Mouse (Mus musculus) olfactory bulb, adult 2 months (tissue): Measurements from ENCODE around the gene Rtkn2. TPM values are rescaled to one million over a fixed set of nuclear protein-coding genes. Genes with fewer than 3 reads are reported as not detected.

Source experiments
- H3K27ac ChIP-seq: fragments of 200-500 bp; 2 replicates; pipeline ENCODE4 v1.5.1; 2012; ENCODE audit warnings: low read depth, low read length; ENCODE audit not compliant: insufficient read depth
- H3K4me1 ChIP-seq: fragments of 200-500 bp; 2 replicates; pipeline ENCODE4 v1.6.1; 2012; ENCODE audit warnings: low read length; ENCODE audit not compliant: control insufficient read depth, insufficient read depth
- H3K4me3 ChIP-seq: fragments of 200-500 bp; 2 replicates; pipeline ENCODE4 v1.5.1; 2012; ENCODE audit warnings: mild to moderate bottlenecking, low read depth, low read length, moderate library complexity; ENCODE audit not compliant: insufficient read depth
- CTCF ChIP-seq: fragments of 200-500 bp; IDR thresholded peaks from 2 replicates; pipeline ENCODE4 v1.5.1; 2012; ENCODE audit warnings: low read depth, mild to moderate bottlenecking, low read length, moderate library complexity; ENCODE audit not compliant: insufficient read depth
- POLR2A ChIP-seq: fragments of 200-500 bp; IDR thresholded peaks from 2 replicates; pipeline ENCODE4 v1.6.1; 2012; ENCODE audit warnings: mild to moderate bottlenecking, low read depth, low read length, moderate library complexity; ENCODE audit not compliant: insufficient read depth
- WGBS: fragments of 180-500 bp; shearing (Covaris S2); methylation state at CpG from one replicate; pipeline ENCODE4 v1.1.7; 2018; 5-methylcytosine and 5-hydroxymethylcytosine counted together
- polyA plus RNA-seq: library from polyadenylated mRNA; stranded (reverse); fragments of >200 nt; gene quantifications from 2 replicates; pipeline ENCODE4 v1.2.4, GENCODE M21; 2012; ENCODE audit warnings: low replicate concordance; ENCODE audit not compliant: missing spikeins, insufficient read depth, insufficient read length

The Rtkn2 gene
- not detected in 2 replicates for polyA plus RNA-seq

DNA sequence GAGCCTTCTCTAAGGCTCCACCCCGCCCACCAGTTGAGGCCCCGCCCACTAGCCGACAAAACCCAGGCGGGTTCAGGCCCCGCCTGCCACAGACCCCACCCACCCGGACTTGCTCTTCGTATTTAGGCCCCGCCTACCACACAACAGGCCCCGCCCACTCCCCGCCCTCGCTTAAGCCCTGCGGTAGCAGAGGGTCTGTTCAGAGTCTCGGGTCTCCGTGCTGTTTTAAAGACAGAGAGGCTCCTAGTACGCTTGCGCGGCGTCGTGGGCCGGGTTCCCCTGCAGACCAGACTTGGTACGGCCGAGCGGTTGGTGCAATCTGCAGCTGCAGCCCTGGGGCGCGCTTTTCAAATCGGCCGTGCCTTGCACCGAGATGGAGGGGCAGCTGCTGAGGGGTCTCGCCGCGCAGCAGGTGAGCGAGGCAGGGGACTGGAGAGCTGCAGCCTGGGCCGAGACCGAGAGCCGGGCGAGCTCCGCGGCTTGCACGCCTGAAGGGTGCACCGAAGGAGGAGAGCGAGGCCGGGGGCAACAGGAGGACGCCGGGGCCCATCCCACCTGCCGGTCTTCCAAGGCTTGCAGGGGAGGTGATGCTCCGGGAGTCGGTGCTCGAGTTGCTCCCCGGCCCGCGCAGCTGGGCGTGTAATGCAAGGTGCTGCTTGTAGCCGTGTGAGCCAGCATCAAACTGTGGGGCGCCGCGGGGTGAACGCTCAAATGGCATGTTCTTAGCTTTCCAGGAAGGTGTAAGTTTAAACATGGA, at the start of gene Rtkn2:
Rtkn2 (plus strand) TSS at position 170 of the 757 bp plus-strand sequence.
- under 1% methylated on average over 57 of the region's 57 CpGs for WGBS
- no peak within 1 kb of the TSS for H3K27ac ChIP-seq
- peak within 1 kb of the TSS; percentile 68 for H3K4me3 ChIP-seq
- peaks cover 6% of the 10 kb centered on the region for H3K4me1 ChIP-seq
- TF ChIP-seq CTCF (no peak), POLR2A (no peak)

DNA sequence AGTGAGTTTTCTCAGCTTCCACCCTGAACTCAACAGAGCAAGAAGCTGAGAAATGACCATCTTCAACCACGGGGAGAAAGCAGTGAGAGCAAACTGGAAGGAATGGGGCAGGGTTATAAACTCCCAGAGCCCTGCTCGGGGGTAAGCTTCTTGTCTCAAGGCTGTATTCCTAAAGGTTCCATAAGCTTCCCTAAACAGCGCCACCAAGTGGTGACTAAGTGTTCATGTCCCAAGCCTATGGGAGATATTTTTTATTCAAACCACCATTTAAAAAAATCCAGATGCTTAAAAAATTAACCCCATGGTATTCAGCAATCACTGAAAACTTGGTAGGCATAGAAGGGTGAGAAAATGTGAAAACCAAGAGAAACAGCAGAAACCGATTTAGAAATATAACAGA, 48.0 kb upstream of the Rtkn2 start:
- TF ChIP-seq POLR2A (no peak), CTCF (no peak)
- 87% methylated on average over 4 of the region's 4 CpGs for WGBS
- H3K27ac ChIP-seq: no peak overlapping the region
- H3K4me1 ChIP-seq: 0 out of 2 replicates have a peak, but pooled peaks cover 3% of the 10 kb centered on the region
- H3K4me3 ChIP-seq: no peak overlapping the region

DNA sequence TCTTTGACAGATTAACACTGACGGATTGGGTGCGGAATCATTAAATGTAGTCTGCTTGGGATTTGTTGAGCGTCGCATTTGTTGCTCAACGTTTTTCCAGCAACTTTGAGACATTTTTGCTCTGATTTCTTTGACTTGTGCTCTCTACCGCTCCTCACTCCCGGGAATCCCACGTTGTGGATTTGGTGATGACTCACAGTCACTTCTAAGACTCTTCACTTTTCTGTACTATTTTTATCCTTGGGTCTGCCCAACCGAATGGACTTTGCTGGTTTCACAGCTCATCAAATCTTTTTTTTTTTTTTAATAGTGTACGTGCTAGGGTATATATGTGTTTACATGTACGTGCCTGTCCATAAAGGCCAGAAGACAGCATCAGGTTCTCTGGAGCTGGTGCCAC, 46.6 kb upstream of the Rtkn2 start:
- TF ChIP-seq CTCF: no peak
- TF ChIP-seq POLR2A: no peak
- 72% methylated on average over 11 of the region's 11 CpGs for WGBS
- no peak overlapping the region for H3K4me3 ChIP-seq
- 0 out of 2 replicates have a peak, but pooled peaks cover 3% of the 10 kb centered on the region for H3K4me1 ChIP-seq
- H3K27ac ChIP-seq: no peak overlapping the region

DNA sequence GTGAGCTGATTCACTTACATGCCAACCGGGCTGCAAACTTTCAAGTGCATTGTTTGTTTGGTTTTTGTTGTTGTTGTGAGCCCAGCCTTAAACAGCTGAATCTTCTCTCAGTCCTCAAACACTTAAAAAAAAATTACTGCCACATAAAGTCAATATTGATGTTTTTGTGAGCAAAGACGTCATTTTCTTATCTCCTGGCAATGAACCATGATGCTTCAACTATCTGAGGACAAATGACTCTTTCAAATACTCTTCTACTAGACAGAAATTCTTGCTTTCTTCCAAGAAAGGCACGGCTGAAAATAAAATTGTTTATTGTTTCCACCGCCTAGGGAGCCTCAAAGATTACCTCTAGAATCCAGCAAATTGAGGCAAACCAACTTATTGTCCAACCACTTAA, 42.4 kb upstream of the Rtkn2 start:
- 69% methylated on average over 4 of the region's 4 CpGs for WGBS

DNA sequence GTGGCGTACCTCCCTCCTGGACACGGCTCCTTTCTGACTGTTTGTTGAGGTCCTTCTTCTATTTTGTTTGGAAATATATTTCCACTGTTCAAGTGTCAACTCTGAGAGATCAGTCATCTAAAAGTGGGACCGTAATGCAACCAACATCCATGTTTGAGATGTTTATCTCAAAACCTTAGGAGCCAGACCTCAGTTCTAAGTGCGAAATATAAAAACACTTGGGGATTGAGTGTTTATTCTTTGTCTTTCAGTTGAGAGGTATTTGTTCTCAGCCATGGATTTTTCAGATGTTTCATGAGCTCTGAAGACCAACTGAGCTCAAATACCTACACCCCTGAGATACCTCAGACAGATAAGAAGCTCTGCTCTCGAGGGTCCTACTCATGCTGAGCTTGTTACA, 41.6 kb upstream of the Rtkn2 start:
- Histone ChIP-seq H3K4me1 (no peaks in the 10 kb centered on the region), H3K4me3 (no peak overlapping the region), H3K27ac (no peak overlapping the region)
- 92% methylated on average over 5 of the region's 5 CpGs for WGBS
- TF ChIP-seq POLR2A: no peak
- no peak for TF ChIP-seq CTCF

More for the DNA sequence above, 42.4 kb upstream of the Rtkn2 start:
- no peak for TF ChIP-seq POLR2A
- no peak for TF ChIP-seq CTCF
- Histone ChIP-seq H3K4me3 (no peak overlapping the region), H3K4me1 (0 out of 2 replicates have a peak, but pooled peaks cover 3% of the 10 kb centered on the region), H3K27ac (no peak overlapping the region)

DNA sequence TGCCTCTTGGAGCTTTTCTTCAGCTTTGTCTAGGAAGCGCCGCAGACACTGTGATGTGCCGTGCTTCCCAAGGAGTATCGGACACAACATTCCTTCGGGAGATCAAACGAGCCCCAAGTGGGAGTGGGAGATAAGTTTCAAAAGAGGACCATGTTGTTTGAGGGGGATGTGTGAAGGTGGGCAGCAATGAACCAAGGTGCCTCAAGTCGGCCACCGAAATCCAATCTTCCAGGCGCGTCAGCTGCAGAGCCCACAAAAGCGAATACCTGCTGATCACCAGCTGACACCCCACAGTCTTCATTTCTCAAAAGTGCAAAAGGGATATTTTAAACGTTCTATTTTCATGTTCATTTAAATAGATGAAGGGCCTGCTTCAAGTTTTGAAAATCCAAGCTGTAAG, 39.8 kb upstream of the Rtkn2 start:
- H3K4me3 ChIP-seq: no peak overlapping the region
- TF ChIP-seq POLR2A: no peak
- TF ChIP-seq CTCF: no peak
- no peak overlapping the region for H3K27ac ChIP-seq
- 81% methylated on average over 12 of the region's 12 CpGs for WGBS
- no peaks in the 10 kb centered on the region for H3K4me1 ChIP-seq

DNA sequence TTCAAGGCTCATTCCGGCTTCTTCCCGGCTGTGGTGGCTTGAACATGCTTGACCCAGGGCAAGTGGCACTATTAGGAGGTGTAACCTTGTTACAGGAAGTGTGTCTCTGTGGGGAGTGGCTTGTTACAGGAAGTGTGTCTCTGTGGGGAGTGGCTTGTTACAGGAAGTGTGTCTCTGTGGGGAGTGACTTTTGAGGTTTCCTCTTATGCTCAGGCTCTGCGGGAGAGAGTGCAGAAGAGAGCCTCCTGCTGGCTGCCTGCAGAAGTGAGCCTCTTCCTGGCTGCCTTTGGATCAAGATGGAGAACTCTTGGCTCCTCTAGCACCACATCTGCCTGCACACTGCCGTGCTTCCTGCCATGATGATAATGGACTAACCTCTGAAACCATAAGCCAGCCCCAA, 35.9 kb upstream of the Rtkn2 start:
- 85% methylated on average over 4 of the region's 4 CpGs for WGBS
- H3K4me1 ChIP-seq: no peaks in the 10 kb centered on the region
- TF ChIP-seq CTCF (no peak), POLR2A (no peak)
- no peak overlapping the region for H3K4me3 ChIP-seq
- no peak overlapping the region for H3K27ac ChIP-seq

DNA sequence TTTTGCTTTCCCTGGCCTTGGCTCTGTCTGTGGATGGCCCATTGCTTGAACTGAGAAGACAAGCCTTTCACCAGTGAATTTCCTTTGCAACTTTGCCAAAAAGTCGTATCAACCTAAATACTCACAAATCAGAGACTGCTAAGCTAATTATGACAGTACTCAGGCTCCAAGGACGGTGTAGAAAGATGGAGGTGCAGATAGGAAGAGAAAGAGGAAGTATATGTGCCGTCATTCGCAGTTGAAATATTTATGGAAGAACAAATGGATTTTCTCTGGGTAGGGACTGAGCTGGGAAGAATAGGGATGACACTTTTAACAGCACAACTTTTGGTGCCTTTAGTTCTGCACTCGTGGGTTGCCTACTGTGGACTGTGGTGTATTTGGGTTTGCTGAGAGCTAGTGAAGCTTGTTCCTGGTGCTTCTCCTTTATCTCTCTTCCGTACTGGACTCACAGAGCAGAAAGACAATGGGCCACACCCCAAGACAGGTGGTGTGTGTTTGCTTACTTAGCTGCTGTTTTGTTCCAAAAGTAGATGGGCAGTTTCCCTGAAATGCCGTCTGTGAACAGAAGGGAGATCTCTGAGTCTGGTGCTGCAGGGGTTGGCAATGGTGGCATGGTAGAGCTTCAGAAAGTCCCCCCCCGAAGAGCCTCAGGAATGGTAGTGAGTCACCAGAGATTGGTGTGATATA, 29.2 kb upstream of the Rtkn2 start:
- TF ChIP-seq CTCF (no peak), POLR2A (no peak)
- Histone ChIP-seq H3K4me3 (no peak overlapping the region), H3K4me1 (no peaks in the 10 kb centered on the region), H3K27ac (no peak overlapping the region)
- WGBS: 84% methylated on average over 8 of the region's 8 CpGs

DNA sequence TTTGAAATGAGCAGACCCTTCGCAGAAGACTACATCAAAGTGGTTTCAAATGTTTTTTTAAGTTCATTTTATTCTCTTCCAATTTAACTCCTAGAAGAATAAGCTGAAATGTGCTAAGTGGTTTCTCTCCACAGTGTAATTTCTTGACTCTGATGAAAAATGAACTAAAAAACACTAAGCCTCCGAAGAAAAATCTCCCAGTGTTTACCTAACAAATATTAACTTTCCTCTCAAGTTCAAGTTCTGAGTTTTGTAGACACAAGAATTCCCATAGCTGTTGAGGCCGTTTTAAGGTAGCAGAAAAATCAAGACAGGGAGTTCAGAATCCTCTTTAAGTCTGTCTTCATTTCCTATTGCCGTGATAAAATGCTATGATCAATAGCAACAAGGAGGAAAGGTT, 27.7 kb upstream of the Rtkn2 start:
- TF ChIP-seq CTCF: no peak
- TF ChIP-seq POLR2A: no peak
- Histone ChIP-seq H3K4me1 (no peaks in the 10 kb centered on the region), H3K4me3 (no peak overlapping the region), H3K27ac (no peak overlapping the region)
- WGBS: 81% methylated on average over 4 of the region's 4 CpGs
